Mouse (Mus musculus): ENCODE measurements around the gene Cmip. TPM values are rescaled to one million over a fixed set of nuclear protein-coding genes. Genes with fewer than 3 reads are reported as not detected.

Gene Cmip
- polyA plus RNA-seq, 1 experiment = 23.6 TPM

- Histone ChIP-seq H3ac (ENCODE audit: control insufficient read depth, insufficient read length) (no peak overlapping the region), H3K4me2 (ENCODE audit: low read depth) (no peak overlapping the region), H3K4me3 (no peak overlapping the region), H3K79me2 (ENCODE audit: control insufficient read depth, insufficient read depth) (no peaks in the 10 kb centered on the region), H3K27me3 (ENCODE audit: control insufficient read depth, insufficient read depth, insufficient read length) (no peaks in the 10 kb centered on the region), H3K36me3 (ENCODE audit: control insufficient read depth, insufficient read depth) (no peaks in the 10 kb centered on the region)
- TF ChIP-seq CEBPB (IDR thresholded peaks at IDR 0.05; ENCODE audit: insufficient read depth, poor library complexity, severe bottlenecking) = no peak
- no peak for TF ChIP-seq POLR2AphosphoS2 (IDR thresholded peaks at IDR 0.05; ENCODE audit: insufficient read length, low read depth)
- TF ChIP-seq MYOG (IDR thresholded peaks at IDR 0.05; ENCODE audit: control insufficient read depth in 1 of 3, insufficient read depth in 1 of 3, insufficient read length in 2 of 3, low read depth in 2 of 3) = no peak
- no peak for TF ChIP-seq TCF12 (IDR thresholded peaks at IDR 0.05; ENCODE audit: insufficient read depth, poor library complexity, severe bottlenecking)
- no peak for TF ChIP-seq REST (IDR thresholded peaks at IDR 0.05; ENCODE audit: insufficient read depth, insufficient read length)
- TF ChIP-seq POLR2A (IDR thresholded peaks at IDR 0.05; ENCODE audit: insufficient read length, low read depth) = no peak
- no peak for TF ChIP-seq TCF3 (IDR thresholded peaks at IDR 0.05; ENCODE audit: insufficient read length, low read depth)
- no peak for TF ChIP-seq SRF (IDR thresholded peaks at IDR 0.05; ENCODE audit: control insufficient read depth, insufficient read length, low read depth)
- no peak for TF ChIP-seq E2F4 (IDR thresholded peaks at IDR 0.05; ENCODE audit: insufficient read depth)
- TF ChIP-seq MYOD1 (IDR thresholded peaks at IDR 0.05; ENCODE audit: control insufficient read depth in 1 of 3, insufficient read length in 2 of 3, low read depth in 2 of 3) = no peak
- TF ChIP-seq USF1 (IDR thresholded peaks at IDR 0.05; ENCODE audit: low read depth) = no peak
- no peak for TF ChIP-seq MAX (IDR thresholded peaks at IDR 0.05; ENCODE audit: low read depth)
Observed at GRCm38 (mm10) chr8:117244601-117245000, 12.3 kb upstream of the Cmip start.

GRCm38 (mm10) chr8:117248341-117248740, 8.5 kb upstream of the Cmip start:
- Histone ChIP-seq H3K27me3 (ENCODE audit: control insufficient read depth, insufficient read depth, insufficient read length) (no peaks in the 10 kb centered on the region), H3ac (ENCODE audit: control insufficient read depth, insufficient read length) (no peak overlapping the region), H3K4me3 (no peak overlapping the region), H3K36me3 (ENCODE audit: control insufficient read depth, insufficient read depth) (no peaks in the 10 kb centered on the region), H3K4me2 (ENCODE audit: low read depth) (no peak overlapping the region), H3K79me2 (ENCODE audit: control insufficient read depth, insufficient read depth) (no peaks in the 10 kb centered on the region)
- TF ChIP-seq REST (IDR thresholded peaks at IDR 0.05; ENCODE audit: insufficient read depth, insufficient read length) = no peak
- no peak for TF ChIP-seq POLR2AphosphoS2 (IDR thresholded peaks at IDR 0.05; ENCODE audit: insufficient read length, low read depth)
- no peak for TF ChIP-seq MYOG (IDR thresholded peaks at IDR 0.05; ENCODE audit: control insufficient read depth in 1 of 3, insufficient read depth in 1 of 3, insufficient read length in 2 of 3, low read depth in 2 of 3)
- no peak for TF ChIP-seq TCF12 (IDR thresholded peaks at IDR 0.05; ENCODE audit: insufficient read depth, poor library complexity, severe bottlenecking)
- TF ChIP-seq CEBPB (IDR thresholded peaks at IDR 0.05; ENCODE audit: insufficient read depth, poor library complexity, severe bottlenecking) = no peak
- no peak for TF ChIP-seq MYOD1 (IDR thresholded peaks at IDR 0.05; ENCODE audit: control insufficient read depth in 1 of 3, insufficient read length in 2 of 3, low read depth in 2 of 3)
- TF ChIP-seq TCF3 (IDR thresholded peaks at IDR 0.05; ENCODE audit: insufficient read length, low read depth) = no peak
- no peak for TF ChIP-seq SRF (IDR thresholded peaks at IDR 0.05; ENCODE audit: control insufficient read depth, insufficient read length, low read depth)
- no peak for TF ChIP-seq USF1 (IDR thresholded peaks at IDR 0.05; ENCODE audit: low read depth)
- TF ChIP-seq E2F4 (IDR thresholded peaks at IDR 0.05; ENCODE audit: insufficient read depth) = no peak

GRCm38 (mm10) chr8:117251086-117251681, 5.7 kb upstream of the Cmip start:
- TF ChIP-seq TCF3 (IDR thresholded peaks at IDR 0.05; ENCODE audit: insufficient read length, low read depth) = no peak
- TF ChIP-seq TCF12 (IDR thresholded peaks at IDR 0.05; ENCODE audit: insufficient read depth, poor library complexity, severe bottlenecking) = no peak
- no peak for TF ChIP-seq CEBPB (IDR thresholded peaks at IDR 0.05; ENCODE audit: insufficient read depth, poor library complexity, severe bottlenecking)
- no peak for TF ChIP-seq MYOG (IDR thresholded peaks at IDR 0.05; ENCODE audit: control insufficient read depth in 1 of 3, insufficient read depth in 1 of 3, insufficient read length in 2 of 3, low read depth in 2 of 3)
- TF ChIP-seq MYOD1 (IDR thresholded peaks at IDR 0.05; ENCODE audit: control insufficient read depth in 1 of 3, insufficient read length in 2 of 3, low read depth in 2 of 3) = no peak
- TF ChIP-seq POLR2A (IDR thresholded peaks at IDR 0.05; ENCODE audit: insufficient read length, low read depth) = no peak
- TF ChIP-seq POLR2AphosphoS2 (IDR thresholded peaks at IDR 0.05; ENCODE audit: insufficient read length, low read depth) = no peak
- TF ChIP-seq REST (IDR thresholded peaks at IDR 0.05; ENCODE audit: insufficient read depth, insufficient read length) = no peak
- no peak for TF ChIP-seq E2F4 (IDR thresholded peaks at IDR 0.05; ENCODE audit: insufficient read depth)
- no peak for TF ChIP-seq USF1 (IDR thresholded peaks at IDR 0.05; ENCODE audit: low read depth)
- no peak for TF ChIP-seq SRF (IDR thresholded peaks at IDR 0.05; ENCODE audit: control insufficient read depth, insufficient read length, low read depth)
- TF ChIP-seq MAX (IDR thresholded peaks at IDR 0.05; ENCODE audit: low read depth) = no peak
- H3K4me3 ChIP-seq = no peak overlapping the region
- H3K4me2 ChIP-seq (ENCODE audit: low read depth) = no peak overlapping the region
- H3K79me2 ChIP-seq (ENCODE audit: control insufficient read depth, insufficient read depth) = no peaks in the 10 kb centered on the region
- no peaks in the 10 kb centered on the region for H3K36me3 ChIP-seq (ENCODE audit: control insufficient read depth, insufficient read depth)
- no peaks in the 10 kb centered on the region for H3K27me3 ChIP-seq (ENCODE audit: control insufficient read depth, insufficient read depth, insufficient read length)
- H3ac ChIP-seq (ENCODE audit: control insufficient read depth, insufficient read length) = no peak overlapping the region

- H3K4me2 ChIP-seq (ENCODE audit: low read depth) = no peak overlapping the region
- no peaks in the 10 kb centered on the region for H3K36me3 ChIP-seq (ENCODE audit: control insufficient read depth, insufficient read depth)
- no peaks in the 10 kb centered on the region for H3K27me3 ChIP-seq (ENCODE audit: control insufficient read depth, insufficient read depth, insufficient read length)
- H3K79me2 ChIP-seq (ENCODE audit: control insufficient read depth, insufficient read depth) = peaks cover 8% of the 10 kb centered on the region
- no peak overlapping the region for H3K4me3 ChIP-seq
- TF ChIP-seq SRF (IDR thresholded peaks at IDR 0.05; ENCODE audit: control insufficient read depth, insufficient read length, low read depth) (no peak), POLR2AphosphoS2 (IDR thresholded peaks at IDR 0.05; ENCODE audit: insufficient read length, low read depth) (no peak), TCF12 (IDR thresholded peaks at IDR 0.05; ENCODE audit: insufficient read depth, poor library complexity, severe bottlenecking) (no peak), POLR2A (IDR thresholded peaks at IDR 0.05; ENCODE audit: insufficient read length, low read depth) (no peak), MYOG (IDR thresholded peaks at IDR 0.05; ENCODE audit: control insufficient read depth in 1 of 3, insufficient read depth in 1 of 3, insufficient read length in 2 of 3, low read depth in 2 of 3) (no peak), MAX (IDR thresholded peaks at IDR 0.05; ENCODE audit: low read depth) (no peak), TCF3 (IDR thresholded peaks at IDR 0.05; ENCODE audit: insufficient read length, low read depth) (no peak), E2F4 (IDR thresholded peaks at IDR 0.05; ENCODE audit: insufficient read depth) (no peak), MYOD1 (IDR thresholded peaks at IDR 0.05; ENCODE audit: control insufficient read depth in 1 of 3, insufficient read length in 2 of 3, low read depth in 2 of 3) (no peak), CEBPB (IDR thresholded peaks at IDR 0.05; ENCODE audit: insufficient read depth, poor library complexity, severe bottlenecking) (no peak), REST (IDR thresholded peaks at IDR 0.05; ENCODE audit: insufficient read depth, insufficient read length) (no peak), USF1 (IDR thresholded peaks at IDR 0.05; ENCODE audit: low read depth) (no peak)
- no peak overlapping the region for H3ac ChIP-seq (ENCODE audit: control insufficient read depth, insufficient read length)
Observed at GRCm38 (mm10) chr8:117252650-117253049, 4.2 kb upstream of the Cmip start.
